Mouse (Mus musculus) stomach, embryonic 16.5 days (tissue): ENCODE data around the gene Cacnb4. TPM values are rescaled to one million over a fixed set of nuclear protein-coding genes. Genes with fewer than 3 reads are reported as not detected.

Source experiments
- ATAC-seq: fragments of 200-750 bp; cut with Nextera tagmentation; 2 replicates; pipeline ENCODE4 v1.8.0; 2017; ENCODE audit warnings: moderate number of reproducible peaks, moderate TSS enrichment; ENCODE audit not compliant: insufficient read depth, low FRiP score
- H3K27ac ChIP-seq: fragments of 300-500 bp; sonication (generic); 2 replicates; pipeline ENCODE4 v1.5.1; 2014; ENCODE audit warnings: low read length
- H3K27me3 ChIP-seq: fragments of 300-500 bp; sonication (generic); 2 replicates; pipeline ENCODE4 v1.6.1; 2014; ENCODE audit warnings: low read length, control low read depth, mixed read lengths; ENCODE audit not compliant: control insufficient read depth, insufficient read depth
- H3K36me3 ChIP-seq: fragments of 300-500 bp; sonication (generic); 2 replicates; pipeline ENCODE4 v1.6.1; 2014; ENCODE audit warnings: low read length; ENCODE audit not compliant: control insufficient read depth, insufficient read depth
- H3K4me1 ChIP-seq: fragments of 300-500 bp; sonication (generic); 2 replicates; pipeline ENCODE4 v1.6.1; 2014; ENCODE audit warnings: low read length, control low read depth, mixed read lengths; ENCODE audit not compliant: control insufficient read depth, insufficient read depth
- H3K4me2 ChIP-seq: fragments of 300-500 bp; sonication (generic); 2 replicates; pipeline ENCODE4 v1.6.1; 2014; ENCODE audit warnings: low read depth, low read length, mixed read lengths
- H3K4me3 ChIP-seq: fragments of 300-500 bp; sonication (generic); replicated peaks from 2 replicates; pipeline ENCODE4 v1.5.1; 2014; ENCODE audit warnings: mild to moderate bottlenecking, low read length
- H3K9ac ChIP-seq: fragments of 300-500 bp; sonication (generic); 2 replicates; pipeline ENCODE4 v1.6.1; 2014; ENCODE audit warnings: low read length
- H3K9me3 ChIP-seq: fragments of 300-500 bp; sonication (generic); replicated peaks from 2 replicates; pipeline ENCODE4 v1.6.1; 2016; ENCODE audit warnings: low read length, control low read depth; ENCODE audit not compliant: control insufficient read depth
- WGBS: fragments of 180-500 bp; shearing (Covaris S2); extraction: QIAGEN DNeasy Blood & Tissue Kit; methylation state at CpG from one replicate; pipeline ENCODE4 v1.1.7; 2014; 5-methylcytosine and 5-hydroxymethylcytosine counted together
- polyA plus RNA-seq: library from polyadenylated mRNA; unstranded; fragments of >200 nt; fragmentation: Nextera tagmentation; extraction: Ambion mirVana; gene quantifications from 2 replicates; pipeline ENCODE4 v1.2.1, GENCODE M21; 2015

Cacnb4 gene
- polyA plus RNA-seq, 1 experiment from 2014 or later: 1.1 TPM

DNA sequence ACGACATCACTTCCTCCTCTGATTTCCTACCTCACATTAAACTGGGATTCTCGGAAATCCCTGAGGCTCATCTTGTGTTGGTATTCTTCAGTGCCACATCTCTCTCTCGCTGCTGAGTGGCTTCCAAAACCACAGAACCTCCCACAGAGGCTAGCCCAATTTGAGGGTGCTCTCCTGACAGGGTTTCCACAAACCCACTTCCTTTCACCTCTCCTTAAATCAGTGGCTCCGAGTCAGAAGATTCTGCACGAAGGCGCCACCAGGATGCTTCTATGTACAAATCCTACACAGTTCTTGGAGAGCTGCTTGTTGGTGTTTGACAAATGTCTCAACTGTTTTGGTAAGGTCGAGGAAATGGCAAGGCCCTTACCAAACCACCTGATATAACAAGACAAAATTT is 115.5 kb downstream of the Cacnb4 start:
- H3K4me2 ChIP-seq: no peak overlapping the region
- no peak overlapping the region for H3K27ac ChIP-seq
- no peaks in the 10 kb centered on the region for H3K27me3 ChIP-seq
- H3K9ac ChIP-seq: no peak overlapping the region
- no peaks in the 10 kb centered on the region for H3K9me3 ChIP-seq
- no peaks in the 10 kb centered on the region for H3K4me1 ChIP-seq
- no peaks in the 10 kb centered on the region for H3K36me3 ChIP-seq
- H3K4me3 ChIP-seq: no peak overlapping the region
- WGBS: 72% methylated on average over 7 of the region's 7 CpGs
- ATAC-seq: no peak

DNA sequence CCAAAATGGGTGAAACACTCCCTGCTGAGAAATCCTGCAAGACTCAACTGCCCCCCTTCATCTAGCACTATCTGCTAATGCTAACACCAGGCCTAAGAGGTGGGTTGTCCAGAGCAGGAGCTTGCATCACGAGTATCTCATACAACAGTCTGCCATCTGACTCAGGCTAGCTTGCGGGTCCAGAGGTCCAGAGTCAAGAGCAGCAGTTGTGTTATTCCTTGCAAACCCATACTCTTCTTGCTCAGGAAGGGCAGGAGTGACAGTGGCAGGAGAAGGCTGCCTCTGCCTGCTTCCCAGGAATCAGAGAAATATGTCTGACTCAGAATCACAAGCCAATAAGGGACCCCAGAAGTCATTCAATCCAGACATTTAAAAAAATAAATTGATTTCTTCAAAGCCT is 116.4 kb downstream of the Cacnb4 start:
- WGBS: 68% methylated on average over 2 of the region's 2 CpGs
- Histone ChIP-seq H3K27me3 (no peaks in the 10 kb centered on the region), H3K9me3 (no peaks in the 10 kb centered on the region), H3K4me2 (no peak overlapping the region), H3K9ac (no peak overlapping the region), H3K4me3 (no peak overlapping the region), H3K4me1 (no peaks in the 10 kb centered on the region), H3K27ac (no peak overlapping the region), H3K36me3 (no peaks in the 10 kb centered on the region)
- no peak for ATAC-seq

DNA sequence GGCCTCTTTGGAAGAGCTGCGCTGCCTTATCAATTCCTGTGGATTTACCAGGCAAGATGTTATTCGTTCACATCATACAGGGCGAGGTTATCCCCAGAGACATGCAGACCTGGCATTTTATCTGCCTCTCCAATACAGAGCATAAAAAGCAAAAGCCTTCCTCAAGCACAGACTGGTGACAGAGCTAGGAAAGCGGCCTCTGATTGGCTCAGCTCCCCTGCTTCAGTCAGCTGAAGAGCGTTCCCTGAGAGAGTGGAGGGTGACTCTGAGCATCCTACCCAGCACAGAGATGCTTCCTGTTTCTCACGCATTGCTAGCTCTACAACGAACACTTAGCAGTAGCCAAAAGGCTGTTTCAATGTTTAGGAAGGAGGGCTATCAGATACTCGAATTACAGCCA is 118.2 kb downstream of the Cacnb4 start:
- Histone ChIP-seq H3K9ac (no peak overlapping the region), H3K27ac (no peak overlapping the region), H3K27me3 (no peaks in the 10 kb centered on the region), H3K4me1 (no peaks in the 10 kb centered on the region), H3K9me3 (no peaks in the 10 kb centered on the region), H3K4me2 (no peak overlapping the region), H3K4me3 (no peak overlapping the region), H3K36me3 (no peaks in the 10 kb centered on the region)
- no peak for ATAC-seq
- 37% methylated on average over 8 of the region's 8 CpGs for WGBS

DNA sequence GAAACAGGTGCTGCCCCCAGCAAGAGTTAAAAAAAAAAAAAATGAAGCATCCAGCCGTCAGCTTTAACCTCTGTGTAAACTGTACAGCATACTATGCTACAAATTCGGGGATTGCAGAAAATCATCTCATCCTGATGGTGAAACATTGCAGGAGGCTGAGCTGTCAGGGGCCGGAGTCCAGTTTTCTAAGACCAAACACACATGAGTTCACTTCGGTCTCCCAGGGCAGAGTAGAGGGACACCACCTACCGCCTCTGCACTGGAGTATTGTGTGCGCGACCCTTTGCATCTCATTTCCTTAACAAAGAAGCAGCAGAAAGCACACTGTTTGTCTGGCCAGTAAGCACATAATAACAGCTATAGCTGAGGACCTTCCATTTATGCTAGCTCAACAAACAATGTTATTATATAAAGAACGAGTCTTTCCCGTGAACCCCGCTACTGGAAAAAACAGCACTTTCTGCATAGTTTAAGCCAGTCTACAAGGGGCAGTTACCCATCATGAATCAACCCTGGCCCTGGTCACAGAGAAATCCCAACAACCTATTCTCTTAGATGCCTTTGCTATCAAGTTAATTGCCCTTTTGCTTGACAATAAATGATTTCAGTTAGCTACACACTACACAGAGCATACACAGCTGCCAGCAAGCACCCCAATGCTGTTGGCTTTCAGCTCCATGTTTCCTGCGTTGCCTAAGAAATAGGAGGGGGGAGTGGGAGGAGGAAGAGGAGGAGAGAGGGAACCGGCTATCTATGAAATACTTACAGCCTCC is 118.9 kb downstream of the Cacnb4 start:
- Histone ChIP-seq H3K27me3 (no peaks in the 10 kb centered on the region), H3K4me1 (no peaks in the 10 kb centered on the region), H3K9ac (no peak overlapping the region), H3K4me2 (no peak overlapping the region), H3K36me3 (no peaks in the 10 kb centered on the region), H3K9me3 (no peaks in the 10 kb centered on the region), H3K27ac (no peak overlapping the region), H3K4me3 (no peak overlapping the region)
- ATAC-seq: no peak
- 67% methylated on average over 12 of the region's 12 CpGs for WGBS

- Histone ChIP-seq H3K4me1 (no peaks in the 10 kb centered on the region), H3K4me3 (no peak overlapping the region), H3K9me3 (no peaks in the 10 kb centered on the region), H3K9ac (no peak overlapping the region), H3K36me3 (no peaks in the 10 kb centered on the region), H3K27ac (no peak overlapping the region), H3K27me3 (no peaks in the 10 kb centered on the region), H3K4me2 (no peak overlapping the region)
- no peak for ATAC-seq
- 82% methylated on average over 4 of the region's 4 CpGs for WGBS
These were observed 119.7 kb downstream of the Cacnb4 start for GRCm38 (mm10) chr2:52556961-52557326.

- Histone ChIP-seq H3K9me3 (no peaks in the 10 kb centered on the region), H3K9ac (no peak overlapping the region), H3K4me3 (no peak overlapping the region), H3K27ac (no peak overlapping the region), H3K4me1 (no peaks in the 10 kb centered on the region), H3K4me2 (no peak overlapping the region), H3K36me3 (no peaks in the 10 kb centered on the region), H3K27me3 (no peaks in the 10 kb centered on the region)
- no peak for ATAC-seq
- WGBS: 70% methylated on average over 20 of the region's 20 CpGs
These were observed 120.2 kb downstream of the Cacnb4 start for GRCm38 (mm10) chr2:52556298-52556960.

DNA sequence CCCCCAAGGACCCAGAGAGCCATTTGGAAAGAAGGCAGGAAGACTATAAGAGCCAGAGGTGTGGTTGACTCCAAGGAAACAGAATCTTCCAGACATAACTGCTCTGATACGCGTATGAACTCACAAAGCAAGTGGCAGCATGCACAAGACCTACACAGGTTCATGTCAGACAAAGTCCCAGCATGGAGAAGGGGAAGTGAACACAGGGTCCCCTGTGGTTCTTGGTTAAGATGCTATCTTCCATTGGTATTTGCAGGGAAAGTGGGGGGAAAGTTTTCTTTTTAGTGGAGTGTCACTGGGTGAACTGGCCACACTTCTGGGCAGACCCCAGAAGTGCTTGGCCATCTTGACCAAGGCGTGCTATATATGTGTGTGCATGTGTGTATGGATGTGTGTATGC is 128.2 kb downstream of the Cacnb4 start:
- 84% methylated on average over 3 of the region's 3 CpGs for WGBS

DNA sequence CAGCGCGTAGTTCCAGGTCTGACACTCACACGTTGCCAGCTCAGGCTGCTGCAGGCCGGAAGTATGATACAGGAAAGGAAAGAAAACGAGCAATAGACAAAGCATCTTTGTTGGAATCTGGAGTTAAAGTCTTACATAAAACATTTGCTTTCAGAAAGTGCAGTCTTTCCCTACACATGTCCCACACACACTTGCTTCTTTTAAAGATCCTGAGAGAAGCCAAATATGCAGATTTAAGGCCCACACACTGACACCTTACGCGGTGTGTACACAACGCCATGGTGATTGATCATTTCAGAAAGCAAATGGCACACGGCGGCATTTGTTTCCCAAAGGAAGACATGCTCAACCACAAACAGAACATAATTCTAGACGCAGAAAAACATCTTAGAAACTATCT is 129.3 kb downstream of the Cacnb4 start:
- no peak overlapping the region for H3K27ac ChIP-seq
- H3K9ac ChIP-seq: no peak overlapping the region
- 77% methylated on average over 11 of the region's 11 CpGs for WGBS
- H3K4me3 ChIP-seq: no peak overlapping the region
- no peaks in the 10 kb centered on the region for H3K4me1 ChIP-seq
- ATAC-seq: no peak
- no peaks in the 10 kb centered on the region for H3K27me3 ChIP-seq
- H3K4me2 ChIP-seq: no peak overlapping the region
- no peaks in the 10 kb centered on the region for H3K36me3 ChIP-seq
- no peaks in the 10 kb centered on the region for H3K9me3 ChIP-seq

More for the DNA sequence above, 128.2 kb downstream of the Cacnb4 start:
- no peak overlapping the region for H3K27ac ChIP-seq
- no peak for ATAC-seq
- no peaks in the 10 kb centered on the region for H3K27me3 ChIP-seq
- no peaks in the 10 kb centered on the region for H3K36me3 ChIP-seq
- no peak overlapping the region for H3K9ac ChIP-seq
- H3K9me3 ChIP-seq: no peaks in the 10 kb centered on the region
- no peaks in the 10 kb centered on the region for H3K4me1 ChIP-seq
- no peak overlapping the region for H3K4me3 ChIP-seq
- no peak overlapping the region for H3K4me2 ChIP-seq

DNA sequence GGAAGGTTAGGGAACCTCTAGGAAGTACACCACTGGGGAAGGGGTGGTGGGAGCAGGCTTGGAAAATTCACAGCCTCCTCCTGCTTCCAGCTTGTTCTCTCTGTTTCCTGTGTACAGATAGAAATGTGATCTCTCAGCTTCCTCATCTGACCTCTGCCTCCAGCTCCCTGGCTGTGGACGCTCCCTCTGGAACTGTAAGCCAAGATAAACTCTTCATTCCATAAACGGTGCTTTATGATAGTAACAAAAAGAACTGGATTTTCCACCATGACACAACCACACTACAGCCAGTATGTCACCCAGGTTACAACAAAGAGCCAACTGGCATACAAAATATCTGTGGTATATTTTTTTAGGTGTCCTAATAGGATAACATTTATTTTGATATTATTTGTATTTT is 132.1 kb downstream of the Cacnb4 start:
- WGBS: 65% methylated on average over 2 of the region's 2 CpGs
- H3K4me2 ChIP-seq: no peak overlapping the region

More for the DNA sequence above, 132.1 kb downstream of the Cacnb4 start:
- Histone ChIP-seq H3K9ac (no peak overlapping the region), H3K4me3 (no peak overlapping the region), H3K36me3 (no peaks in the 10 kb centered on the region), H3K27me3 (no peaks in the 10 kb centered on the region), H3K27ac (no peak overlapping the region), H3K4me1 (no peaks in the 10 kb centered on the region), H3K9me3 (no peaks in the 10 kb centered on the region)
- no peak for ATAC-seq
